Mouse (Mus musculus) T-cell, adult 2 months (primary cell): Measurements from ENCODE around the gene Syvn1.

Experiments
- DNase-seq: peaks from one replicate; pipeline ENCODE4 v3.0.0; 2022; ENCODE audit warnings: low spot score

The Syvn1 gene

DNA sequence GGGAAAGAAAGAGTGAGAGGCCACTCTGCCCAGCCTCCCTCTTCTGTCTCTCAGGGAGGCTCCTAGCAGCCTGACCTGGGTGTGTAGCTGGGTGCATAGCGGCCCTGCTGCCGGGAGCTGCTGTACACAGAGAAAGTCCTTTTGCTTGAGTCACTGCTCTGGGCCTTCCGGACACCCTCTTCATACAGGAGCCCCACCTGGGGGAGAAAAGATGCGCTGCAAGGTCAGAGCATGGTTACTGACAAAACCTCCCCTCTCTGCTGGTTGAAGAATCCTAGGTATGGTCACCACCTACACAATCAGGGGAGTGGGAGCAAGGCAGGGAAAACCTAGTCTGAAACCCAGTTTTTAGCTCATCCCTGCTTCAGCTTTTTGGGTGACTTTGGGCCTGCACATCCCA is 22.6 kb downstream of the Syvn1 start:
- DNase-seq, result no peak

DNA sequence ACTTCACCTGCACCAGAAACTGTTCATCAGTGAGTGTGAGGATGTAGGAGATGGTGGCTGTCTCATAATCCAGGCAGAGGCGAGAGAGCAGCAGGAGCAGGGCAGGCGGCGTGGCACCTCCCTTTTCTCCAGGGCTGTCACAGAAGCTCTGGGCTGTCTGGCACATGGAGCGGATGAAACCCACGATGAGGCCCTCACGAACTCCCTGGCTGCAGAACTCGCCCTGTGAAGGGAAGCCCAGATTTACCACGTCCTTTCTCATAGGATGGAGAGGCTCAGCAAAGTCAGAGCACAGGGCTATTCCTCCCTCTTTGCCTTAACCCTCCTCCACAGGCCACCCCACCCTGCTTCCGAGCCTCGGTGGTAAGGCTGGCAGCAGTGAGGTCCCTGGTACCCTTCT is 23.5 kb downstream of the Syvn1 start:
- no peak for DNase-seq

DNA sequence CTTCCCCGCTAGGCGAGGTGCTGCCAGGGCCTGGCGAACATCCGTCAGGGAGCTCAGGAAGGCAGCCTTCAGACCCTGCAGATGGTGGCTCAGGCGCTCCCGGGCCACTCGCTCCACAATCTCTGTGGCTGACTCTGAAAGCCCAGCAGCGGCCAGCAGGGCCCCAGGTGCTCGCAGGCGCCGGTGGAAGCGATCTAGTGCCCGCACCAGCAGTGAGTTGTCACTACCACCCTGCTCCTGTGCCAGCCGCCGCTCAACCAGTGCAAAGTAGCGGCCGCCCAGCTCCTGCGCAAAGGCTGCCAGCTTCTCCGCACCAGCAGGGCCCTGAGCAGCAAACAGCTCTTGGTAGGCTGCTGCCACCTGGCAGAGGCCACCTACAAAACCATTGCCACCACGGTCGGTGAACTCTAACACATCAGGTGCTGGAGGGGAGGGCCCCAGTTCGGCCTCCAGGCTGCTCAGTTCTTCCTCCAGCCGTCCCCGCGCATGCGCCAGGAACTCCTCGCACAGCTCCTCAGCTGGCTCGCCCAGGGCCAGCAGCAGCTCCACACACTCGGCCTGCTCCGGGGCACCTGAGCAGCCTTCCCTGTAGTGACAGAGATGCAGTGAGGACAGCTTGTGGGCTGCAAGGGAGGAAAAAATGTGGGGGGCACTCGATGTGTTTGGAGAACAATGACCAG is 24.3 kb downstream of the Syvn1 start:
- no peak for DNase-seq

- no peak for DNase-seq
These were observed 24.9 kb downstream of the Syvn1 start for GRCm38 (mm10) chr19:6071261-6071660.

DNA sequence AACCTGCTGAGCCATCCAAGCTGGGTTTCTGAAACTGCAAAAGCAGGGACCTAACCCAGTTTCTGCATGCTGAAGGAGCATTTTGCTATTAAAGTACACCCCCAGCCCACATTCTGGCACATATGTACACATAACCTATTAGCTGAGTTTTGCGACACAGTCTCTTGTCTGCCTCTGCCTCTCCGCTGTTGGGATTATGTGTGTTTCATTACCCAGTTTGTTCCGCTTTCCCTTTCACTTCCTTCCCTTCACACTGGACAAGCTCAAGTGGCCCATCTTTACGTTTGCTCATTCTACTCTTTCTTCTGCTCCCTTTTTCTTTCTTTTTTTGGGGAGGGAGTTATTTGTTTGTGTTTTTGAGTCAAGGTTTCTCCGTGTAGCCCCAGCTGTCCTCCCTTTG is 27.5 kb downstream of the Syvn1 start:
- no peak for DNase-seq

GRCm38 (mm10) chr19:6076564-6077393 is 30.4 kb downstream of the Syvn1 start, which contains the start of gene Vps51:
Gene Vps51, minus strand, starts transcription at chr19:6077231.
- DNase-seq, result peak; percentile 88

- no peak for DNase-seq
These were observed 33.7 kb downstream of the Syvn1 start, which contains the start of gene Tmem262 for GRCm38 (mm10) chr19:6079983-6080480. Gene Tmem262, plus strand, starts transcription at chr19:6080033.

- DNase-seq, result no peak
These were observed 35.8 kb downstream of the Syvn1 start, which contains the start of gene Gm28374 for GRCm38 (mm10) chr19:6082156-6082555. Gene Gm28374, minus strand, starts transcription at chr19:6082256.

GRCm38 (mm10) chr19:6084478-6085248 is 38.3 kb downstream of the Syvn1 start, which contains the start of the genes Zfpl1 and Cdca5:
Gene Zfpl1, minus strand, starts transcription at chr19:6084956.
Gene Cdca5, plus strand, starts transcription at chr19:6084983.
- peak; percentile 98 for DNase-seq

DNA sequence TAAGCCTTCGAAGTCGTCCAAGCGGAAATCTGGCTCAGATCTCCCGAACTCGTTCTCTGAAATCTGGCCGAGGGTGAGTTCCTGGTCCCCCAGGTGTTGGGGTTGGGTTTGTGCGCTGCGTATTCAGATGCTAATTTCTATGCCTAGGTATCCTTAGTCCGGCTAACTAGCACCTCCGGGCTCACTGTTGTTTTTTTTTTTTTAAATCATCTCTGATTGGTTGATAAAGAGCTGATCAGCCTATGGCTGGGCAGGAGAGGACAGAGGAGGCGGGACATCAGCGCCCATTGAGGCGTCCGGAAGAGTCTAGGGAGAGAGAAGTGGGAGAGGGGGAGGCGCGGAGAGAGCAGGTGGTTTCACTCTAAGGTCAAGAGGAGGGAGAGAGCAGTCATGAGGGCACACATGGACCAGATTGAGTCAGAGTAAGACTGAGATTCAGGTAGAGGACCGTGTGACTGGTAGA is 39.1 kb downstream of the Syvn1 start:
- peak; percentile 51 for DNase-seq

GRCm38 (mm10) chr19:6088841-6089240 is 42.5 kb downstream of the Syvn1 start:
- no peak for DNase-seq

DNA sequence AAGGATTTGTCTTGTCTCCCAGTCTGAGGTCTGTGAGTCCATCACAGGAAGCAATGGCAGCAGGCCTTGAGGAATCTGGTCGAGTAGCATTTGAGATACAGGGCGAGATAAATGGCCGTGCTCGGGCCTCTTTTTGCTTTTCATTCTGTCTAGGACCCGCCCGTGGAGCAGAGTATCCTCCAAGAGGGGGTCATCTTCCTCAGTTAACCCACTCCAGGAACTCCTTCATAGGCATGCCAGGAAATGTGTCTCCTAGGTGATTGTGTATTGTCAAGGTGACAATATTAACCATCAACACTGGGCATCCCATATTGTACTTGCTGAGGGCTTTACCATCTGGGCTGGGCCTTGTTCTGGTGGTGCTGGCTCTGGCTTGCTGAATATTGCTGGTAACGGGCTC is 47.7 kb downstream of the Syvn1 start, which contains the start of gene AC131692.1:
Gene AC131692.1 (plus strand): TSS at position 301 of the 400 bp plus-strand sequence.
- no peak for DNase-seq

DNA sequence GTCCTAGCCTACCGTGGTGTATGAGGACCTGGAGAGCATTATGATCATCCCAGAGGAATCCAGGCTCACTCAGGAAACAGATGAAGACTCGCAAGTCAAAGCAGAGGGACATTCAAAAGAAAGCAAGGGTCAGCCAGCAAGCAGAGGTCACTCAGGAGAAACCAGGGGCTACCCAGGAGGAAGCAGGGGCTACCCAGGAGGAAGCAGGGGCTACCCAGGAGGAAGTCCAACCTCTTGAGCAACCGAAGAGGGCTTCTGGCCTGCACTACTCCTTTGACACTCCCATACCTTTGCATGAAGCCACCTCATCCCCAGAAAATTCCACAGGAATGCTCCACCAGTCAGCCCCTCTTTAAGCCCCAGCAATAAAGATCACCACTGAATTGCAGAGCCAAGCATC is 51.5 kb downstream of the Syvn1 start:
- no peak for DNase-seq

GRCm38 (mm10) chr19:6101186-6101585 is 54.8 kb downstream of the Syvn1 start:
- DNase-seq, result no peak

- DNase-seq, result no peak
These were observed 55.9 kb downstream of the Syvn1 start for GRCm38 (mm10) chr19:6102169-6102853.
